Mouse (Mus musculus) heart, postnatal 36 days (tissue): ENCODE data around the gene Poc5. TPM values are rescaled to one million over a fixed set of nuclear protein-coding genes. Genes with fewer than 3 reads are reported as not detected.

Experiments used
- DNase-seq, 2 experiments: peaks; one replicate each; pipeline ENCODE4 v3.0.0; 2021 to 2022
- intact Hi-C: fragments of 180-260 bp; cut with DNase I; formaldehyde crosslinking; loops from one replicate; pipeline ENCODE4 v1.15.1; 2025
- total RNA-seq, 2 experiments: library from RNA; stranded (reverse); gene quantifications; 2 replicates each; pipeline ENCODE4 v1.2.3; 2021

Poc5 gene
- total RNA-seq: 1 to 10 TPM; 8.9 to 9.9 TPM

DNA sequence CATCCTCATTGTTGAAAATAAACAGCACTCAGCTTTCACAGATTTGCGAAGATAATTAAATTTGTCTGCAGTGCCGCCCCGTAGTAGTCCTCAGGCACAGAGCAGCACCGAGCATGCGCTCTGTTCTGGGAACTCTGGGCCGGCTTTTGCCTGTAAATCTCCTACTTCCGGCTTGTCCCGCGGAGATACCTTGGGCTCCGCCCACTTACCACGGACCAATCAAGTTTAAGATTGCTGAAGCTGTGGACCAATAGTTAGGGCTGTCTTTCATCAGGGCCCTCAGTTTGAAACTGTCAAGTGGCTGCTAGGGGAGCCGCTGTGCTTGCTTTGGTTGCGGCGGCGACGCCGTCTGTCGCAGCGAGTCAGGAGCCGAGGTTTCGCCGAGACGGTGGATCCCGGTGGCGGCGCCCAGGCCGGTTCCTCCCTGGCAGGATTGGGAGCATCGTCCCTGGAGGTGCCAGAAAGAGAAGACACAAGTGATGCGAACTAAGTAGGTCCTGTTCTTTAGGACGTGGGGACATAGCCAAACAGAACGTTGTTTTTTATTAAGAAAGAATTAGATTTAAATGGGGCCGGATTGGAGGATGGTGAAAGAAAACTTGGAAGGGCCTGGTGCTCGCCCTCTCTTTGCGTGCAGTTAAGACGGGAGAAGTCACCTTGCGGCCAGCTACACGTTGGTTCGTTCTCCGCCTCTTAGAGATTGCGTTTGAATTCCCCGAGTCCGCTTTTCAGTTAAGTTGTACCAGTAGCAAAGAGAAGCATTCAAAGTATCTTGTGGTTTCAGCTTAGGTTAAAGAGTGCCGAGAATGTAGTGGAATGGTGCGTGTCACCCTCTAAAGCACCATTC lies at the start of gene Poc5:
Gene Poc5, plus strand, starts transcription at position 253 of the 847 bp plus-strand sequence.
- DNase-seq: peak; percentile 99
- intact Hi-C loops: loop anchor here (5.0 kb wide), 1 partner anchor 154 kb away; the partner anchor contains the start of genes Col4a3bp and Polk

- intact Hi-C loops: no loop called here
- no peak for DNase-seq
Observed at GRCm38 (mm10) chr13:96341461-96341860, 46.6 kb upstream of the Poc5 start.

DNA sequence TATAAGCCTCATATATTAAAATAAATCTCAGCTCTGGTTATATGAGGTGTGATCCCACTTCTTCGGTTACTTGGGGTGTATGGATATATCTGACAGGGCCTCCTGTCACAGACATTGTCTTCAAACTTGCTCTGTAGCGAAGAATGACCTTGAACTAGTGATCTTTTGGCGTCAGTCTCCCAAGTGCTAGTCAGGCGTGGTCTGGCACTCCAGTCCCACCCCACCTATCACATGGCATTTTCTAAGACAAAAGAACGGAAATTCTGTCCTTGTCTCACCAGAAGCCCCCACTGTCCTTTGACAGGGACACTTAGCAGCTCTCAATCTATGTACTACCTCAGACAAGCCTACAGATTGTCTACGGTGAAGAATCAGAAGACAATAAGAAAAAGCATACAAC lies 43.3 kb upstream of the Poc5 start:
- DNase-seq: no peak
- intact Hi-C loops: no loop called here

DNA sequence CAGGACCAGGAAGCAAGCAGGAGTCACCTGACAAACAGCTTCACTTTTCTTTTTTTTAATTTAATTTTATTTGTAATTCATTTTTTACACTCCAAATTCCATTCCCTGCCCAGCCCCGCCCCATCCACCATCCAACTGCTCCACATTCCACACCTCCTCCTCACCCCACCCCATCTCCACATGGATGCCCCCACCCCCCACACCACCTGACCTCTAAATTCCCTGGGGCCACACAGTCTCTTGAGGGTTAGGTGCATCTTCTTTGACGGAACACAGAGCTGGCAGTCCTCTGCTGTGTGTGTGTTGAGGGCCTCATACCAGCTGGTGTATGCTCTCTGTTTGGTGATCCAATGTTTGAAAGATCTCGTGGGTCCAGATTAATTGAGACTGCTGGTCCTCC lies 41.5 kb upstream of the Poc5 start:
- no peak for DNase-seq
- intact Hi-C loops: no loop called here

DNA sequence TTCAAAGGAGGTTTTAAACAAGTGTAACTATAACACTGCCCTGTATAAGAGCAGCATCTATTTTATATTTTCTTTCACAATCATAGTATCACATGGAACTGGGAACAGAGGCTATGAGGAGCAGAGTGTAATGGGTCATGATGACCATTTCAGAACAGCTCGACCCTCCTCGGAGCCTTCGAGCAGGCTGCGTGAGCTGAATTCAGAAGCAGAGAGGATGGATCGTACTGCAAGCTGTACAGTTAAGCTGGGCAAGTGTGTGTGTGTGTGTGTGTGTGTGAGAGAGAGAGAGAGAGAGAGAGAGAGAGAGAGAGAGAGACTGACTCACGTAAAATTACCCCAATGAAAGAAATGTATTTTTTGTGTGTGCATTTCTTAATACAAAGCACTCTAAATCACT lies 37.9 kb upstream of the Poc5 start:
- intact Hi-C loops: no loop called here
- DNase-seq: no peak

GRCm38 (mm10) chr13:96351264-96351663 lies 36.8 kb upstream of the Poc5 start:
- intact Hi-C loops: no loop called here
- DNase-seq: no peak

DNA sequence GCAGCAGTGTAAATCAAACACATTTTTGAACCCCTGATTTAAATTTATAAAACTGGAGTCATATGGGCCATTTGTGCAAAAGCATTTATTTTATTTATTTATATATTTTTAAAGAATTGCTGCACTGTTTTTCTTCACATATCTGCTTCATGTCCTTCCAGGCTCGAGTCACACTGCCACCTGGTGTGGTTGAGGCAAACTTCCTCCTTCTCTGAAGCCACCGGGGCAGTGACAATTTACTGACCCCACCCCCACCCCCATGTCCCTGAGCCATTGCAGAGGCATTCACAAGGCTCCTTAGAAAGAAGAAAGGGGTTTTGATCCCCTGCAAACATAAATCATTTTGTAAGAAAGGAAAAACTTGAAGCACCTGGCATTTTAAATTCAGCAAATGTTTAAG lies 12.6 kb upstream of the Poc5 start:
- no peak for DNase-seq
- intact Hi-C loops: loop anchor here (1.0 kb wide), 1 partner anchor 344 kb away; no protein-coding TSS in a partner anchor

DNA sequence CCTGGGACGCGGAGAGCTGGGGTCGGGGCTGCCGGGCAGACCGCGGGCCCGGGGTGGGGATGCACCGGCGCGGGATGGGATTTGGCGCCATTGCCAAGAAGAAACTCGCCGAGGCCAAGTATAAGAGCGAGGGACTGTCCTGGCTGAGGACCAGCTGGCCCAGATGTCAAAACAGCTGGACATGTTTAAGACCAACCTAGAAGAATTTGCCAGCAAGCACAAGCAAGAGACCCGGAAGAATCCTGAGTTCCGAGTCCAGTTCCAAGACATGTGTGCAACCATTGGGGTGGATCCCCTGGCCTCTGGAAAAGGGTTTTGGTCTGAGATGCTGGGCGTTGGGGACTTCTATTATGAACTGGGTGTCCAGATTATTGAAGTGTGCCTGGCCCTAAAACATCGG lies 11.2 kb upstream of the Poc5 start:
- intact Hi-C loops: no loop called here
- DNase-seq: peak; percentile 14 to 17

- DNase-seq: no peak
- intact Hi-C loops: no loop called here
Observed at GRCm38 (mm10) chr13:96377883-96378282, 10.2 kb upstream of the Poc5 start.

- intact Hi-C loops: loop anchor here (5.0 kb wide), 1 partner anchor 153 kb away; the partner anchor contains the start of genes Col4a3bp and Polk
- no peak for DNase-seq
Observed at GRCm38 (mm10) chr13:96389301-96389700, 1.2 kb downstream of the Poc5 start.

DNA sequence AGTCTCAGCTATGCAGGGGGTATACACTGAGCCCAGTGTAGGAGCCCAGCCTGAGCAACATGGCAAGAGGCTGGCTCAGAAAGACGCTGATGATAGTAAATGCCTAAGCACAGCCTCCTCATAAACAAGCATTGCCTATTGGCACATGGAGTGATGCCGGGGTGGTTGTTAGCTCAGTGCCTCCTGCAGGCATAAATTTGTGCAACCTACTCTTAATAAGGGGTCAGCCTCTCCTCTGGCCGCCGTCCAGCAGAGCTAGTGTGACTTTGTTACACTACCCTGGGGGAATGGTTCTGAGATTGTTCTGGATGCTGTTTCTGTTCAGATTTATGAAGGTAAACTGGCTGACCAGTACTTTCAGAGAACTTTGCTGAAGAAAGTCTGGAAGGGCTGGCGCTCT lies 13.2 kb downstream of the Poc5 start:
- DNase-seq: no peak
- intact Hi-C loops: no loop called here

GRCm38 (mm10) chr13:96405518-96405917 lies 17.4 kb downstream of the Poc5 start:
- intact Hi-C loops: loop anchor here (5.0 kb wide), 1 partner anchor 187 kb away; no protein-coding TSS in a partner anchor

GRCm38 (mm10) chr13:96407040-96407439 lies 18.9 kb downstream of the Poc5 start:
- intact Hi-C loops: loop anchor here (5.0 kb wide), 1 partner anchor 185 kb away; no protein-coding TSS in a partner anchor
- DNase-seq: peak; percentile 35 to 38

More at GRCm38 (mm10) chr13:96405518-96405917, 17.4 kb downstream of the Poc5 start:
- no peak for DNase-seq

DNA sequence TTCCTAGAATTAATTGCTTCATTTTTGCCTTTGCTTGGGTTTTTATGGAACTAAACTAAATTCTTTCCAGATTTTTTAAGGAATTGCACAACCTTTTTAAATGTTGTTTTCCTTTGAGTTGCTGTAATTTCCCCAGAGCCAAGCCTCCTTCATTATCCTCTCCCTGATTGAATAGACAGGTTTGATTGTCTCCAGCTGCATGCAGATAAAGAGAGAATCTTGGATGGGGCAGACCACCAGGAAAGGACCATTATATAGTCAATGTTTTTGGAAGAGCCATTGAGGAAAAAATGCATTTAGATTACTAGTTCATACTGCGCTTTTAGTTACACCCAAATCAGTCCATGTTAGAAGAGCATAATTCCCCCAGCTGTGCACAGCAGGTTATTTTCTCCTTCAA lies 20.7 kb downstream of the Poc5 start:
- intact Hi-C loops: loop anchor here (5.0 kb wide), 1 partner anchor 184 kb away; no protein-coding TSS in a partner anchor

DNA sequence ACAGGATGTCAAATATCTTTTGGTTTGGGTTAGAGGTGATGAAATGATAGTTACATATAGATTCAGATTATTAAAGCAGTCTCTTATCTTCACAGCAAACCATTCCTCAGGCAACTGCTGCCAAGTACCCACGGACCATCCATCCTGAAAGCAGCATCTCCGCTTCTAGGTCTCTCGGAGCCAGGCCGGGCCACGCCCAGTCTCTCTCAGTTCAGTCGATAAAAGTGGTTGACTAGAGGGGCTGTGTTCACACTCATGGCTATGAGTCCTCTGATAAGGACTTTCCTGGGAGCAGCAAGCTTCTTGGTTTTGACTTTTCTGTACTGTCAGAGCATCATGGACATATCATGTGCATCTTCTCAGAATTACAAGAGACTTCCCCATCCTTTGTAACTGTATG lies 26.3 kb downstream of the Poc5 start:
- DNase-seq: no peak
- intact Hi-C loops: no loop called here

More for the DNA sequence above, 20.7 kb downstream of the Poc5 start:
- DNase-seq: no peak

DNA sequence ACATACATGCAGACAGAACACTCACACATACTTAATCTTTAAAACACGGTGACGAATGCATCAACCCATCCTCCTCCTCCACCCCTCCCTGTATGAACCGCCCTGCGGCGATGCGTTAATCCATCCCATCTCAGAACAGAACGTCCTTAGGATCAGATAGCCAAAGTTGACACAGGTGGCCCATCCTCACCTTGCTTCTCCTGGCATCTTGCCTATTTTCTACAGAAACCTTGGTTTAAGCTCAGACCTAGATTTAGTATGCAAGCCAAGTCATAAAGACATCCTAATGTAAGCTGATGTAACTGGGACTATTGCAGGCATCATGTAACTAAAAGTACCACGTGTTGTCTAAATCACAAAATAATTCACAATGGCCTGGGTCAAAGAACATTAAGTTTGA lies 28.3 kb downstream of the Poc5 start:
- no peak for DNase-seq
- intact Hi-C loops: no loop called here

DNA sequence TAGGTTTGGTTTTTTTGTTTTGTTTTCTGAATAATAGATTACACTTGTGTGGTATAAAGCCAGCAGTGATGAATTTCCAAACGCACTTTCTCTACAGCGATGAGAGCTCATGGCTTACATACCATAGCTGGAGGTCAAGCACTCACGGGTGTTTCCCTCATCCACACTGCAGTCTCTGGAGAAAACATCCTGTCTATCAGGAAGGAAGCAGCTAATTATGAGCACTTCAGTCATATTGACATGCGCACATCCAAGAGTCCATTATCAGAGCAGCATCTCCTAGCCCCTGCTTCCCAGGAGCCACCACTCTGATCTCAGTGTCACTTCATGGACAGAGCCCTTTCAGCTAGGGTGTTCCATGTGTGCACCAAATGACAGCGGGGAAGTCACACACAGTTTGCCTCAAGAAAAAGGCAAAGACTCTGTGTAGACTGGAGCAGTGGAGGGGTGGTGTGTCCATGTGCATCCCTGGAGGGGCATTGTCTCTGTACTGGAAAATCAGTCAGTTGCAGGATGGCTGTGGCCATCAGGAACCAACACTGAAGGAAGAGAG lies 29.2 kb downstream of the Poc5 start:
- intact Hi-C loops: no loop called here
- DNase-seq: no peak

DNA sequence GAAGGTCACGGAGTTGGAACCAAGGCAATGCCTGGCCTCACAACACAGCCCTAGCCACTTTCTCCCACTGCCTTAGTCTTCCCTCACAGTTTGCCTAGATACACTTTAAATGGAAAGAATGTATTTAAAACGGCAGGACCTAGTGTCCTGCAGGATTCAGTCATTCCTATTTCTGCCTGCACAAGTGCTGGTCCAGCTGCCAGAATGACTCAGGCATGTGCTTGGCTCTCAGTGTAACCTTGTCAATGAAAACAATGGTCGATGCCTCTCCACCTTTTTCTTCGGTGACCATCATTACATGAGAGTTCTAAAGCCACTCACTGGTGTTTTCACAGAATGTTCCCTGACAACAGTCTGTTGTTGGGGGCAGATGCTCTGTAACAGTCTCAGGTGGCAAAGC lies 30.4 kb downstream of the Poc5 start:
- no peak for DNase-seq
- intact Hi-C loops: no loop called here

DNA sequence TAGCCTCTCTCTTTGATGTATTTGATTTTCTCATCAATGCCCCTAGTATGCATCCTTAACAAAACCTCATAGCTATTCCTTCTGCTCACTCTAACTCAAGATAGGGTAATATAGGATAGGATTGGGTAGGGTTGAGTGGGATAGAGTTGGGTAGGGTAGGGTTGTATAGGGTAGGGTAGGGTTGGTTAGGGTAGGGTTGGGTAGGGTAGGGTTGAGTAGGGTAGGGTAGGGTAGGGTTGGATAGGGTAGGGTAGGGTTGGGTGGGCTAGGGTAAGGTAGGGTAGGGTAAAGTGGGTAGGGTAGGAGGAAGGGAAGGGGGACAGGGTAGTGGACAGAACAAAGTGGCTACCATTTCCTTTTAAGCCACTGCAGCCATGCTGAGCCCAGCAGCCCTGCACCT lies 33.1 kb downstream of the Poc5 start:
- no peak for DNase-seq
- intact Hi-C loops: no loop called here

DNA sequence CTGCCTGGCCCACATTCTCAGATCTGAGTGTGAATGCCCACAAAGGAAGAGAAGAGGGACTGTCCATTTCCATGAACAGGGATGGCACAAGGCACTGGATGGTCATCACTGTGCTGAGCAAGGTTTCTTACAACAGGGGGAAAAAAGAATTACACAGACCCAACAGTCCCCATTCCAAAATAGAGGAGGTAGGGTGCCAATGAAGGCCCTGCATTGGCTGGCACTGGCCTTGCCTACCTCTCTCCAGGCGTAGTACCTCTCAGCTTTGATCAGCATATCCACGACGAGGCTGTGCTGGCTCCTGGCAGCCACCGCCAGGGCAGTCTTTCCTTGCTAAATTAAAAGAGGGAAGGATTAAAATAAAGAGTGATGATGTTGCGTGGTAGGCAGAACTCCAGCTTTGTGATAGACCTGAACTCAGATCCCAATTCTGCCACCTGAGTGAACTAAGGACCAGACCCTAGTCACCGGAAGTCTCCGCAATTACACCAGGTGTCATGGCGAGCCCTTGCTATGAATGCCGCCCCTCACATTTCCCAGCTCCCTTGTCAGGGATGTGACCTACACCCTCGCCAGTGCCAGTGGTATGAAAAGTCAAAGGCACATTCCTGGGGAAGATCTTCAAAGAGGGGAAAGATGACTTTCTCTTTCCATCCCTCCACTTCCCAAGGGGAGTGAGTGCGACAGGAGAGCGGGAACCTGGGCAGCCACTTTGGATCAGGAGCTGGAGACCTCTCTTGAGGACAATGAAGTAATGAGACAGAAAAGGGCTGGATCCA lies 36.6 kb downstream of the Poc5 start:
- DNase-seq: no peak
- intact Hi-C loops: no loop called here

DNA sequence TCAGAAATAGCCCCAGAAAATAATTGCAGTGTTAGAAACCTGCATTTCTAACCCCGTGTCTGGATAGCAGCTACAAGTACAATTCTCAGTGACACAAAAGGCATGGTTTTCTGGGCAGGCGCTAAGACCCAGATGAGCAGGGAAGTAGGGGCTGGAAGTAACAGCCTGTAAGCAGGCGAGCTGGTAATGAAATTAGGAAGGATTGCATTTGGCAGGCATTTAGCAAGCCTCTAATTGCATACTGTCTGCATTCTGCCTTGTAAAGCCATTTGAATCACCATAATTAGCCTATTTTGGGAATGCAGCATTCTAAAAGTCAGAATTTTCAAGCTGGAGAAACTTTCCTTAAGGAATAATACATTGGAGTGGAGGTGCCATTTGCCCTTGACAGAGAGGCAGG lies 38.0 kb downstream of the Poc5 start:
- DNase-seq: no peak
- intact Hi-C loops: no loop called here
